Mouse (Mus musculus) kidney, postnatal 25 days (tissue): Measurements from ENCODE around the gene Kctd18.

Source experiments
- DNase-seq, 2 experiments: peaks; one replicate each; pipeline ENCODE4 v3.0.0; 2021; ENCODE audit warnings: mixed read lengths in 2 of 2

Gene Kctd18

DNA sequence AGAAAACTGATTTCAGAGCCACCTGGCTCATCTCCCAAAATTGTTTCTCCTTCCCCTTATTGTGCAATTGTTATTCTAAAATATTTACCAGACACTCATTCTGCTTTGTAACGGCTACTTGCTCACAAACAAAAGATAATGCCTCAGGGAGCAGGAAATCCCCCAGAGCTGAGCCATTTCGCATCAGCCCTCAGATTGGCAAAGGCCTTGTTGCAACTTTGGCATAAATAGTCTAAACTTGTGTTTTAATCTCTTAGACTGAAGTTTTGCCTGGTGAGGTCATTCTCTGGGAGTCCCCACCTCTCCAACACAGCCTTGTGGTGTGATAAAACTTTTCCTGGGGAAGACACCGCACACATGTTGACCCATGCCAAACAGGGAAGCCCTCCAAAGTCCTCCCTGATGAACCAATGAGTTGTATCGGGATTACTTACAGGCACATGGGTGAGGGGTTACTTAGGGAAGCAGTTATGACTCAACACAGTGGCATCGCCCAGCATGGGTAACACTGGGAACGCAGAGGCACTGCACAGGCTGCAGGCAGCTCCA lies 29.6 kb downstream of the Kctd18 start:
- DNase-seq: no peak

- DNase-seq: no peak
Measured at GRCm38 (mm10) chr1:57976860-57977259, 41.9 kb downstream of the Kctd18 start.

DNA sequence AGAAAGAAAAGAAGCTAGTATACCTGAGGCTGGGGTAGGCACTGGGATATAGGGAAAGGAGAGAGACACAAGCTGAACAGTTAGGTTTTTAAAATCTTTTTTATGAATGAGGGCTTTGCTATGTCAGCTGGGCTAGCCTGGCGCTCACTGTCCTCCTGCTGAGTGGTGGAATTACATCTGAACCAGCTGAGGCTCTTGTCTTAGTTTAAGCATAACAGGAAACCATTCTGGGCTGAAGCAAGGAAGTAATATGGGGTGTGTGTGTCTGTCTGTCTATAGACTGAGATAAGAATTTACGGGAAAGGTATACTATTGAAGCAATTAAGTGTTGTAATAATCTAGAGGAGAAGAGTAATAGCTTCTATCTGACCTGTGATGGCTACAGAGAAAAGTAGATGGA lies 47.2 kb downstream of the Kctd18 start:
- no peak for DNase-seq

DNA sequence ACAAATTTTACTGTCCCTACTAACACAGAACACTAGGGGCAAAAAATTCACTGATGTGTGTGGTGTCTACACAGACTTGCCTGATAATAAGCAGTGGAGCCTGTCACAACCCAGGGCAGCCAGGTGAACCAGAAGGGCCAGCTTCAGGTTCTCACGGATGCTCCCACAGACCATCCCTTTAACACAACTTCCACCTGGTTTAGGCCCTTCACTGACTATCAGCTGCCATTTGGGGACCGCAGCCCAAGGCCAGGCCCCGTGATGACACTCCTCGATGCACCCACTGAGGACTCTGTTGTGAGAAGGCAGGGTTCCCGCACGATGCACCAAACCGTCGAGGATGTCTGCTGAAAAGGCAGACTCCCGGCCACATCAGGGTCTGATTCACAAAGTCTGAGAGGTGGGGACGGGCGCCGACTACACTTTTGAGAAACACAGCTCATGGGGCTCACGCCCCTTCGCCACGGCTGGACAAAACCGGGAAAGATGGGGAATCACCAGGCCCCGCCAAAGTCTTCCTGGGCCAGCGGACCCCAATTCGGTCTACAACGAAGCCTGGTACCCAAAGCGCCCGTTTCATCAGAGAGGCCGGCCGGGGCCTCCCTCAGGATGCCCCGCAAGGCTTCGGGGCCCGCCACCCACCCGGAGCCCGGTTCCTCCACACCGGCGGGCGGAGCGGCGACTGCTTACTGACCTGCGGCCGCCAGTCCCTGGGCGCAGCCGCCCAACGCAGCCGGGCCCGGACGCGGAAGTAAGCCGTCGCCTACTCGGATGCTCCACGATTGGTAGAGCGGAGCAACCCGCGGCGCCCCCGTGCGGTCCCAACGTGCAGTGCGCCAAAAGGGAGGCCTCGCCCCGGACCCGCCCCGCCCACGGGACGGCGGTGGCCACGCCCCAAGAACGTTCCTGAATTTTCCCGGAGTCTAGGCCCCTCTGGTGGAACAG lies 49.2 kb downstream of the Kctd18 start:
- peak; percentile 96 to 97 for DNase-seq

DNA sequence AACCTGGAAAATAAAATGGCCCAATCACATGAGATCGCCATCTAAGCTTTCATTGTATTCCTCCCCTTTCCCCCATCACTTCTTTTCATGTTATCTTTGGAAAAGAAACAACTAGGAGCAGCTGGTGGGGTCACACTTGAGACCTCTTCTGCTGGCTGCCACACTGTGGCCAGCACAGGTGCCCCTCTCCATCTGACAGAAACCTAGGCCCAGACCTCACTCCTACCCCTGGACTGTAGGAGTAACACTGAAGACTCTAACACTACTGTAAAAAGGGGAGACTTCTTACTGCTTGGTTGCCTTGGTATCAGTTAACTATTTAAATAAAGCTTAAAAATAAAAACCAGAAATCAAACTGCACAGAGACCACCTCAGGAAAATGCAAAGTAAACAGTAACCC lies 63.0 kb downstream of the Kctd18 start:
- no peak for DNase-seq

DNA sequence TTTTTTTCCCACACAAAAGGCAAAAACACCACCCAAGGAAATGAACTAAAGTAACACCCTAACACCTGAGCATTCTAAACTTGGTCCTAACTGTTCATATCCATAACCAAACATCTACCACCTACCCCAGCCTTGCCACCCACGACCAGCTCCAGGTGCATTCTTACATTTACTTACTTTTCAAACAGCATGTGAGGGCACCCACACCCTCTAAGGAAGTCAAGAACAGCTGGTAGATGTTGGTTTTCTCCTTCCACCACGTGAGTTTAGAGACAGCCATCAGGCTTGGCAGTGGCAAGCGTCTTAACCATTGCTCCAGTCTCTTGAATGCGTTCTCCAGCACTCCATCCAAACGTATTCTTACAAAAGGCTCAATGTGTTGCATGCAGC lies 64.4 kb downstream of the Kctd18 start:
- DNase-seq: no peak

DNA sequence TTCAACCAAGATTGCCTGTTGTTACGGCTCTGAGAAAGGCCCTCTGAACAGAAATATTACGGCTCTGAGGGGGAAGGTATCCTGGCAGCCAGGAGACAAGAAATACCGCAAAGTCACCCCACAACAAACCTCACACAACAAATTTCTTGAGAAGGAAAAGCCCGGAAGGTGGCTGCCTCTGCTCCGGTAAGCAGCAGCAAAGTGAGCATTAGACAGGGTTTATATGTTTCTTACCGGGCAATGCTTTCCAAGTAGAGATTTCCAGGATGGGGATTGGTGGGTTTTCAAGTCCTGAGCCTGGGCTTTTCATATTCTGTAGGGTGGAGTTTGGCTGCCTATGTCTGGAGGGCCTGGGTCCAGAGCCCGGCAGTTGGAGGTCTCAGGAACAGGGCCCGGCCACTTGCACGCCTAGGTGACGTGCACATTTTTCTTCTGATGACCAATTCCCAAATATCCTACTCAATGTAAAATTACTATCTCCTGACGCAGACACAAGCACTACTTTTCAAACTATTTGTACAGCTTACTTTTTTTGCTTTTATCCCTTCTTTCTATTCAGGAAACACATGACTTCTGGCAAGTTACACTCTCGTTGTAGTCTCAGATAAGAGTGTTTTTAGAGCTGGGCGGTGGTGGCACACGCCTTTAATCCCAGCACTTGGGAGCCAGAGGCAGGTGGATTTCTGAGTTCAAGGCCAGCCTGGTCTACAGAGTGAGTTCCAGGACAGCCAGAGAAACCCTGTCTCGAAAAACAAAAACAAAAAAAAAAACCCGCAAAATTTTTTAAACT lies 65.0 kb downstream of the Kctd18 start:
- DNase-seq: no peak

GRCm38 (mm10) chr1:57952509-57952908 lies 66.2 kb downstream of the Kctd18 start:
- no peak for DNase-seq

GRCm38 (mm10) chr1:57949716-57950115 lies 69.0 kb downstream of the Kctd18 start:
- no peak for DNase-seq

GRCm38 (mm10) chr1:57949195-57949594 lies 69.6 kb downstream of the Kctd18 start:
- DNase-seq: peak in 1 of 2 experiments; percentile 14

DNA sequence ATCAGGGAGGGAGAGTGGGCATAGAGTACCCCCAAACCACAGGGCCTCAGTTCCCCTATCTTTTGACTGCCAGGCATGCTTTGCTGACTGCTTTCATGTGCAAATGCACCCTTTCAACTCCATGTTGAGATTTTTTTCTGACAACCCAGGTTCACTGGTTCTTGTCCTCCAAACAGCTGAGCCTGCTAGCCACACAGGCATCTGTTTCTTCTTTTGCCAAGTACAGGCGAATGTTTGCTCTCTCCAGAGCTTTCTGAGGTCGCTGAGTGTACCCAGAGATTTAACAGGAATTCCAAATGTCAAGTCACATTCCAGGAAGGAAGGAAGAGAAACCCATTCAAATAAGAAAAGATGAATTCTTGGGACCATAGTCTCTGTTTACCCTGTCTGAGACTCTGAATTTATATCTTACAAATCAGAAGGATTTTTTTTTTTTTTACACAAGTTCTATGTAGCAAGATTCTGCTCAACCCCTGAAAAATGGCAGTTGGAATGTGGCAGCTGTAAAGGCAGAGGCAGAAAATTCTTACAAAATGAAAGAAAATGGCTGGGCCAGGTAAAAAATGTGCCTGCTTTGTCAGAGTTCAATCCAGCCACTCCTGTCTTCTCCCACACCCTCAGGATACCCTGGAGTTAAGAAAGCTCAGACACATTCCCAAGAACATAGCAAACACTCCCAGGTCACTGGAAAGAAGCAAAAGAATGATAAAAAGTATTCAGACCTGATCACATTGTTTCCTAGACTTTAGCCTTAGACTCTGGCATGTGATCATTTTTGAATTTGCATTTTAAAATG lies 71.0 kb downstream of the Kctd18 start:
- no peak for DNase-seq

DNA sequence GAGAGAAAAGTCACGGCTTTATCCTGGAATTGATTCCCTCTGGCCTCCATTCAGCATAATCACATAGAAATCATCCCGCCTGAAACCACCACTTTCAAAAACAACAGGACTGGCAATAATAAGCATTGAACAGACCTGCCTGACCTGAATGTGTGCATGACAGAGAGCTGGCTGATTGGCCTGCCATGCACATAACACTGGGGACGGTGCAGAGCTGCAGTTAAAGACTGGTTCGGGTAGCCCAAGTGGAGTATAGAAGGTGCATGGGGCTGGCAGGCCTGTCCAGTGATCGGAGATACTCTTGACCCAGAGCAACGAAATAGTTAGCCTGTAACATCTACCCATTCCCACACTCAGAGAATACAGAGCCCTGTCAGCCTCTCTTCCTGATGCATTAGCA lies 76.5 kb downstream of the Kctd18 start:
- DNase-seq: no peak

DNA sequence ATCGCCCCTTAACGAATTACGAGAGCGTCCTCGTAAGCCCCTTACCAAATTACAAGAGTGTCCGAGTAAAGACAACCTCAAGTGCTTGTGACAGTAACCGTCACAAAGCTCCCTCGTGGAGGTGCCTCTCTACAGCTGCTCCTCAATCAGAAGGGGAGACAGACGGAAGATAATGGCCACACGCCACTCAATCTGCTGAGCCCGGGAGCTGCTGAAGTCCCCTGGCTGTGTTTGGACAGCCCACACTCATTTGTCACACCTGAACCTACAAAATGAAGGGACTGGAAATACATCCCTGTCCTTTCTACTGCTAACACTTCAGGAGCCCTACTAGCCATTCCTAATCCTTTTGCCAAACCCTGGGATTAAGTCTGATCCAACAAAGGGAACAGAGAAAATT lies 77.0 kb downstream of the Kctd18 start:
- no peak for DNase-seq

- DNase-seq: no peak
Measured at GRCm38 (mm10) chr1:57941095-57941494, 77.7 kb downstream of the Kctd18 start.

DNA sequence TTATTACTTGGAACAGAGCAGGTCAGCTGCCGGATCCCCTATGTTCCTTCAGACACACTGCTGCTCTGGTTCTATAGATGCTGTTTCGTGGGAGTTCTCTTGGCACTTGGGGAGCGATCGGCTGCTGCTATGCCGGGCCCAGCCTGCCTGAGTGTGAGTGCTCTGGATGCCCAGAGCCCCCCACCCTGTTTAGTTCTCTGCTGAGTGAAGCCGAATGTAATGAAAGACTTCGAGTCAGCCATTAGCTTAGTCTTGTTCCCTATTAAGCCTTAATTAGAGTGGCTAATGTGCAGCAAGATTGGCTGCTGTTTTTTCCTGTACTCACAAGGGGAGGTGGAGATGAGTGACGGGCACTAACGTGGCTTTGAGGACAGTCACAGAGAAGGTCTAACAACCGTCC lies 78.1 kb downstream of the Kctd18 start:
- DNase-seq: no peak

GRCm38 (mm10) chr1:57934287-57934686 lies 84.5 kb downstream of the Kctd18 start:
- no peak for DNase-seq

GRCm38 (mm10) chr1:57918567-57918966 lies 100.2 kb downstream of the Kctd18 start:
- DNase-seq: no peak

- no peak for DNase-seq
Measured at GRCm38 (mm10) chr1:57917342-57917741, 101.4 kb downstream of the Kctd18 start.

DNA sequence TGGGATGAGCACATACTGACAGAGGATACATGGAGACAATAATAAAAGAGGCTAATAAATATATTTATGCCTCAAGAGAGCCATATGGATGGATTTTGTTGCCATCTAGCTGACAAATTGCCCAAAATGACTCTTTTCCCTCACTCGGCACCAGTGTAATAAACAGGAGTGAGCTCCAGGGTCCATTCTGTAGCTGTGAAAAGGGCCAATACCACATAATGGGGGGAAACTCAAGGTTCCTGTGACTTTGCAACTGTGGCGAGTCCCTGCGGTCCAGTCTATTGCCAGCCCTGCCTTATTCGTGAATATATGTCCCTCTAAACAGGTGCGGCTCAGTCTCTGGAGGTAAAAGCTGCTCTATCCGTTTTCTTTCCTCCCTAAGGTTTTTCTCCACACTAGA lies 107.2 kb downstream of the Kctd18 start:
- DNase-seq: no peak

- DNase-seq: no peak
Measured at GRCm38 (mm10) chr1:57906312-57906711, 112.4 kb downstream of the Kctd18 start.

GRCm38 (mm10) chr1:57905912-57906311 lies 112.8 kb downstream of the Kctd18 start:
- DNase-seq: no peak
